Mouse (Mus musculus): Measurements from ENCODE around the gene Ppargc1a.

Gene Ppargc1a

DNA sequence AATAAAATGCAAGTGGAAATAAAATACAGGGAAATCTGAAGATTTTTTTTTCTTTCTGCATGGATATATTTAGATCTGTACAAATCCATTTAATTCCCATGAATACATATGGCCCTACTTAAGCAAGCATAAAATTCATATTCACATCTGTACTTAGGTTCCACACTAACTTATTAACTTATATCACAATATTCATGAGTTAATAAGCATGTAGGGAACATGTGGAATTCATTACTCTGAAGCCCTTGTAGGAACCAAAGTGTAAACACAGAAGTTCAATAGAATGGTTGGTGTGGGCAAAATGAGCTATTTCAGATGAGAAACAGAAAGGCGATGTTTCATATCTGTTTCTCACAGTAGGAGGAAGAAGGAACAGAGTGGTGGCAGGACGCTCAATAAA lies 62.9 kb downstream of the Ppargc1a start:
- DNase-seq (ENCODE audit: low read depth, low spot score): no peak

DNA sequence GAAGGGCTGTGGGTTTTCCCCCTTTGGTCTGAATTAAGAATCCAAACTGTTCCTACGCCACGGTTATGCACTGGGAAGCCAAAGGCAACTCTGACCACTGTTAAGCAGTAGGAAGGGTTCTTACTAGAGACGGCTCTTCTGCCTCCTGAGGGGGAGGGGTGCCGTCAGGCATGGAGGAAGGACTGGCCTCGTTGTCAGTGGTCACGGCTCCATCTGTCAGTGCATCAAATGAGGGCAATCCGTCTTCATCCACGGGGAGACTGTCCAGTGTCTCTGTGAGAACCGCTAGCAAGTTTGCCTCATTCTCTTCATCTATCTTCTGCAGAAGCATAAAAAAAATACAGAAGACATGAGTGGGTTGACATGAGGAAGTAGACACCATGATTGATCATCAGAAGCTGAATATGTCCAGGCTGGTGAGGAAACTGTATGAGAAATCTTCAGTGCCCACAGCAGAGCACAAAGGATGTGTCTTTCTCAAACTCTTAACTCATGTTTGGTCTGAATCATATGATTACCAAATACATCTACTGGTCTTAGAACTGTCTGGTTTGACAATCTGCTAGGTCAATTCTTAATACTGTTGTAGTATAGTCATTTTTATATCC lies 69.5 kb downstream of the Ppargc1a start:
- no peak for DNase-seq (ENCODE audit: low read depth, low spot score)

DNA sequence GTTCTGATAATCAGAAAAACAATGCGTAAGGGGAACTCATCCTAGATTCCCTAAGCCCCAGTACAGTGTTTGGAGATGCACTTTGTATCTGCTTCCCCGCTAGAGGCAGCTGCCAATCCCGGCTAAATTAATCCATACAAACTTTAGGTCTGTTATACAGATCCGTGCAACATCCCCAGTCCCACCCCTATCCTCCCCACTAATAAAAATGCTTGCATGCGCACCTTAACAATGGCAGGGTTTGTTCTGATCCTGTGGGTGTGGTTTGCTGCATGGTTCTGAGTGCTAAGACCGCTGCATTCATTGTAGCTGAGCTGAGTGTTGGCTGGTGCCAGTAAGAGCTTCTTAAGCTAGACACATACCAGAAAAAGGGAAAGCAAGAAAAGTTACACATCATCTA lies 72.1 kb downstream of the Ppargc1a start:
- DNase-seq (ENCODE audit: low read depth, low spot score): no peak

DNA sequence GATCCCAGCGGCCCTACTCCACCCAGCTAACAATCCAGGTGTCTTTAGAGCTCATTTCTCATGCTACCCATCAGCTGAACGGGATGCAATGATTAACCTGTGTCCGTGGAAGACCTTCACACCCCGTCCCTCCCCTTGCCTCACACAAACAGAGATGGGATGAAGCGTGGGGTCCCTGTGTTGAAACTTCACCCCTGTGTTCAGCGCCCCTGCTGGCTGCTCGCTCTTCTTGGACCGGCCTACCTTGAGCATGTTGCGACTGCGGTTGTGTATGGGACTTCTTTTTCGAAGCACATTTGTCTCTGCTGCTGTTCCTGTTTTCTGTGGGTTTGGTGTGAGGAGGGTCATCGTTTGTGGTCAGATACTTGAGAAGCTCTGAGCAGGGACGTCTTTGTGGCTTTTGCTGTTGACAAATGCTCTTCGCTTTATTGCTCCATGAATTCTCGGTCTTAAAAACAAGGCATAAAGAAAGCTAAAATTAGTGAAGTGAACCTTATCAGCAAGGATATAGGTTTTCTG lies 73.1 kb downstream of the Ppargc1a start:
- no peak for DNase-seq (ENCODE audit: low read depth, low spot score)

DNA sequence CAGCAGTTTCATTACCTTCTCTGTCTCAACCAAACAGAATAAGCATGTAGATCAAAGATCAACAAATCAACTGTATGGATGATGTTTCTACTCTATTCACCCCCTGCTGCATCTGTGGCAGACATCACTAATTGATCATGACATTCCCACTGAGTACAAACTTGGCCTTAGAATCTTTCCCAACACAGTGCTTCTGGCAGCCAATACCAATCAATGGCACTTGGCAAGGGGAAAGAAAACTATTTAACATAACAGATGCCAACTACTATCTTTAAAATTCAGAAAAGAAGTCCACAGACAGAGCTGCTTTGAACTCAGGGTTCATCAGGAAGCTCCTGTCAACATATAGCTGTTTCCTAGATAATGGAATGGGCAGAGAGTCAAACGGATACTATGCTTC lies 83.8 kb downstream of the Ppargc1a start:
- DNase-seq (ENCODE audit: low read depth, low spot score): no peak

DNA sequence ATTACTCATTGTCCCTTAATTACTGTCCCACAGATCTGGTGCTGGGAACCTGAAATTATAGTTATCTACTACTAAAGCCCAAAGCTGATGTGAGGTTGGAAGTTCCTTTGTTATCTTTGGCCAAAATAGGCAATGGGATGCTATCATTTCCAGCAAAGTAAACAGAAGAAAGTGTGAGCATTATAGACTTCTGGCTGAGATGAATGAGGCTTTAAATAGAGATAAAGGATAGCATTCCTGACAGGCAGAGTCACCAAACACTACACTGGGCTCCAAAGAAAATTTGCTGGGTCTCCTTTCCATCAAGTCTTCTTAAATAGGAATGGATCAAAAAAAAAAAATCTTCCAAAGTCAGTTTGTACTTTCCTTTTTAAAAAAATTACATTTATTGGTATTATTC lies 87.7 kb downstream of the Ppargc1a start:
- DNase-seq (ENCODE audit: low read depth, low spot score): no peak

DNA sequence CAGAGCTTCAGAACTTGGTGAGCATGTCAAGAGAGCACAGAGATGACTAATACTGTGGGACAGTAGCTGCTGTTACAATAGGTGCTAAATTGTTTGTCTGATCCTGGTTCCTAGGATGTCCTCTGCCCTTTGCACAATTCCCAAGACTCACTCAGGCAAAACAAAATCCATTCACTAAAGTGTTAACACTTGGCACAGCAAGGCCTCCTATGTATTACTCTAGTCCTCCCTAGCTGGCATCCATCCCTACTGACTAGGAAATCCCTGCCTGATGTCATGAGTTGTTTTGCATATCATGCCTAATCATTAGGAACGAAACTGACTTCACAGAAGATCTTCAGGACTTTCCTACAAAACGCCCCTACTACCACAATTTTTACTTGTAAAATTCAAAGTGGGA lies 88.1 kb downstream of the Ppargc1a start:
- DNase-seq (ENCODE audit: low read depth, low spot score): no peak

DNA sequence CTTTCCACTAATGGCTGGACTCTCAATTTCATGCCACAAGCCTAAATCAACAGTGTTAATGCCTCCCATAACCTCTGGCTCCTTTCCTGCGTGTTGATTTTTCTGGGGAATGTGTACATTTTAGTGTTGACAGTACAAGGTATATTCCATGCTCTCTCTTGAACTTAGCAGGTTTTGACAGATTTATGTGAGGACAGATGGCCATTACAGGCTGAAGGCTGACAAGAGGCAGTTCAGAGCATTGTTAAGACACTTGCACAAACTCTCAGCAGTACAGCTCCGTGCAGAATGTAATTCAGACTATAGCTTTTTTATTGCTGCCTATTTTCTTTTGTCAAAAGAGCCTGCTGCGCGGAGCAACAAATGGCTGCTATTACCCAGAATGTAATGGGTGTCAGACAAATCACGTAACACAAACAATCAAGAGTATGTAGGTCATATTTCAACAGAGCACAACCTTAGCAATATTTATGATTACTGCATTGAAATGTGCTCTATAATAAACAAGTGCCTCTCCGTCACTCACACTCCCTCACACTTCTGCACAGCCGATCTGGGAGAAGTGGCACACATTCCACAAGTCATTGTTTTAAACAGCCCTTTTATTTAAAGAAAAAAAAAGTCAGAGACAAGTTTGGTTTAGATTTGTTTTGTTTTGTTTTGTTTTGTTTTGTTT lies 89.1 kb downstream of the Ppargc1a start:
- peak; percentile 63 for DNase-seq (ENCODE audit: low read depth, low spot score)

DNA sequence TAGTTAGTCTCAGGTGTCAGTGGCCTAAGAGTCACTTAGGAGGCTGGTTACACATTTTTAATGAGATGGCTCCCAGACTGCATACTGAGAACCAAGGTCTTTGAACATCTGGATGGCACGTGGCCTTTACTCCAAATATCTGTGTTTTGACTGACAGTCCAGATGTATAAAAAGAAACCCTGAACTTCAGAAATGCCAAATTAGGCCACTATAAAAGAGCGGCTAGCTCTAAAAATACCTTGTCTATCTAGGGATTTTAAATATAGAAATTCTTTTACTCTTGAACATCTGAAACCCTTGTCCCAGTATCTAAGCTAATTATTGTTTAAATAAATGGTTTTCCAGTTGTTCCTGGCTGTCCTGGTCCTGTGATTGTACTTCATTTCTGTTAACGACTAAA lies 90.4 kb downstream of the Ppargc1a start:
- DNase-seq (ENCODE audit: low read depth, low spot score): no peak

DNA sequence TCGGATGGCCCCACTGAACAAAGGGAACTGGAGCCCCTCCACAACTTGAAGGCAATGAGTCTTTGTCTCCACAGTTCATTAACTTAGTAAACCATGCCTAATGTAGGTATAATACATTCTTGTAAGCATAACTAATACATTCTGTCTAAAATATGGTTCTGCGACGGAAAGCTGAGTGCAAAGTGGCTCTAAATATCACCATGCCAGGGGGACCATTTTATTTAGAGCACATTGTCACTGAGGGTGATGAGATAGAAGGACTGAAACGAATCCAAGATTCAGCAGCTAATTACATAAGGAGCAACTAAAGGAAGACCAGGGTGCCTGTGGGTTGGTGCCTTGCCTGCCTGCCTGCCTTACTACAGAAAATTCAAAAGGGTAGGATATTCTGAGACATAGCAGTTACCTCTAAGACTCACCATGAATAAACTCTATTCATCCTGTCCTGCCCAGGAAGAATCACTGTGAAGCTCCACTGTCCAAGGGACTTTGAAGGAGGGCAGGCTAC lies 92.4 kb downstream of the Ppargc1a start:
- no peak for DNase-seq (ENCODE audit: low read depth, low spot score)

DNA sequence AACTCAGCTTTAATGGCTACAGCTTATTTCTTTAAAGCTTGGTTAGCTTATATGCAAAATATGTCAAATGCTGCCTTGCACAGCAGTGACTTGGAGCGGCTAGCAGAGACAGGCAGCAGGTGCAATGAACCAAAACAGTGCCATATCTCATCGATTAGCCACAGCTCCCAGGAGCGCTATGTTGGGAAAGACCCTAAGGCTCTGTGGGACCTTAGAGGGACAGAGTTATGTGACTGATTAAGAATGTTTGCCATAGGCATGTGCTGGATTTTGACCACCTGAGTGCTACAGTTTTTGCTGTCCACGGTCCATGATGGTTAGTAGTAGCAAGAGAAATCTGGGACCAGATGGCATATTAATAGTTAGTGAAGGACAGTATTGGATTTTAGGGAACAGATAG lies 95.9 kb downstream of the Ppargc1a start:
- DNase-seq (ENCODE audit: low read depth, low spot score): no peak

DNA sequence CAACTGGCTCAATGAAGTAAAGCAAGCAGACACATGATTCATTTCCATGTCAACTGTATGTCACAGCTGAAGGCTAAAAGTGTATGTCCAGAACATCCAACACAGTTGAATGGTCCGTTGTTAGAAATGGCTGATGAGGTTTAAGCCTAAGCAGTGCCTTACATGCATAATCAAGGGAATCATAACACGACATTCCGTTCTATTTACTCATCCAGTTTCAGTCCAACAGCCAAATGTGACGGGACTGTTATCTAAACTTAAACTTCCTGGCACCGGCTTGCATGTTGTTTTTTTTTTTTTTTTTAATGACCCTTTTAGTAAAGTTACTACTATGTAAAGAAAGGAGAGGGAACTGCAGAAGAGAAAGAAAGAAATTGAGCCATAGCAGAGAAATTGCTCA lies 101.5 kb downstream of the Ppargc1a start:
- DNase-seq (ENCODE audit: low read depth, low spot score): no peak

DNA sequence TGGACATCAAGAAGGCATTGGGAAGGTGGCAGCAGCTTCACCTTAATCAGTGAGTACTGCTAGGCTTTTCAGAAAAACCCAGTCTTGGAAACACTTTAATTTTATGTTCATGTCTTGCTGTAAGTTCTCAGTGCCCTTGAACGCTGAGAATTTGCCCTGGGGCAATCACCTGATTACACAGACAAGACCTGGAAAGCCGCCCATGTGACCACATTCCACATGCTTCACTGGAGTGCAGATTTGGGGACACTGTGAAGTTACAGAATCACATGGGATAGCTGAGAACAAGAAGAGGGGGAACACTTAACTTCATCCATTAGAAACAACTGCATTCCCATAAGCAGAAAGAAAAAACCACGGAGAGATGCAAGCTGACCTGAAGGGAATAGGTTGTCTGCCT lies 115.5 kb downstream of the Ppargc1a start:
- no peak for DNase-seq (ENCODE audit: low read depth, low spot score)

DNA sequence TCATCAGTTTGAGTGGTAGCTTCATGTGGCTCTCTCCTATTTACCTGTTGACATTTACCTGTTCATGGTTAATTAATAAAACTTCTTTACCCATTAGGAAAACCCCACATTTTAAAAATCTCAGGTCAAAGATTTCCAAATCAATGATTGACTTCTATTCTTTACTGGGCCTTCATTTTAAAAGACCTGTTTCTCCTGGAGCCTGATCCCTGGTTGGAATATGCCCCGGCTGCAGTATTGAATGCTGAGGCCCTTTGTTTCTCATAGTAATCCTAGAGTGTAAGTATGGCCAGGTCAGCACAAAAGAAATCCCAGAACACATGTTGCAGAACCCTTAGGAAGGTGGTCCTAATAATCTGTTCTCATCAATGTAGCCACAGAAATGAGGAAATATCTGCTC lies 119.9 kb downstream of the Ppargc1a start:
- no peak for DNase-seq (ENCODE audit: low read depth, low spot score)

DNA sequence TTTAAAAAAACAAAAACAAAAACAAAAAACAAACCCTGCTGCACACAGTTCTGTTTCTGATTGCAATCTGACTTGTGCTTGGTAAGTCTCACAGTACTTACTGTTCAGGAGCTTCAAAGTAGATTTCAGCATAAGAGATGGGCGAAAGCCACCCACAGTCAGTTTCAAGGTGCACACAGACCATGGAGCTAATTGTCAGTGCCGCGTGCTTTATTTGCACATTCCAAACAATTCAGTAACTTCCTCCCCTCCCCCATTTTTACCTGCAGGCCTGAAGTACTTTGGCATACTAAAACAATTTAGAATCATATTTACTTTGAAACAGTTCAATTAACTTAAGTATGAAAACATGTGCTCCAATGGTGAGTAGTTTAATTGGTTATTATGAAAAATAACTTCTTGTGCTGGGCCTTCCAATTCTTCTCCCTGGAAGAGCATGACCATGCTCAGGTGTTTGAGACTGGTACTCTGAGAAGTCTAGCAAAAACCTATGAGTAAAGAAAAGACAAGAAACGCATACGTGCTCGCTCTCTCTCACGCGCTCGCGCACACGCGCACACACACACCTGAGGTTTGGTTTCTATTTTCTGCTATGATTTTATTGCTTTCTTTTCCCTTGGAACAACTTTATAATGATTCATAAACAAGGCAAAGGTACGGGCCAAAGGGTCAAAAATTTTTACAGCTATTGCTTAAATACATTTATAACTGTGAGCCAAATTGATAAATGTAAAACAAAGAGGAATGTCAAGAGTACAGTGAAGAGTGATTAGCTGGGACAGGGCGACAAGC lies 121.0 kb downstream of the Ppargc1a start:
- DNase-seq (ENCODE audit: low read depth, low spot score): no peak

DNA sequence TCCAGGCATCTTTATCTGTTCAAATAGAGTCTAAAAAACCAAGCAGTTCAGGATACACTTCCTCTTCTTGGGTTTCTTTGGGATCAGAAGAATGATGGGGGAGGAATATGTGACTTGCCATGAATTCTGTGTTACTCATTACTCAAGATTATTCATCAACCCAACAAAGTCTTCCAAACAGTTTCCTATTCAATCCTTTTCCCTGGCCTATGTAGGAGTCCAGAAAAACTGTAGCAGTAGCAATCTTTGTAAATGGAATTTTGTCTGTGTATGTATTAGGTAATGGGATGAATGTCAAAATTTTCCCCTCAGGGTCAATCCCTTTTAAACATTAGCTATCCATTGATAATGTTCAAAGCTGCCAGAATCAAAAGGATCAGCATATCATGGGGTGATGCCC lies 121.8 kb downstream of the Ppargc1a start:
- DNase-seq (ENCODE audit: low read depth, low spot score): no peak

DNA sequence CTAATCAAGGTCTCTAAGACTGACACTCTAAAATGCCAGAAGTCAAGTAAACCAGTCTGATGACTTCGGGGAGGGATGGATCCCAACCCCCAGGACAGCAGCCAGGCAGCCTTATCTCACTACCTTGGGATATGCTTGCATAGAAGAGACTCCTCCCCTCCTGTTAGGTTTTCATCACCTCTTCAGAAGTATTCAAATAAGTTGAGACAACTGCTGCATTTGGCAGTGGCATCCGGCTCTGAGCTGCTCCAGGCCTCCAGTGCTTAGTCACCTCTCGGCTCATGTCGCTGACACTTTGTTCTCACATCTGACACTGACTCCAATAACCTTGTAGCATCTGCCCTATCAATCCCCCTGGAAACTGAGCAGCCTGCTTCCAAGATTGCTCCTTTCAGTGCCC lies 127.8 kb downstream of the Ppargc1a start:
- no peak for DNase-seq (ENCODE audit: low read depth, low spot score)

DNA sequence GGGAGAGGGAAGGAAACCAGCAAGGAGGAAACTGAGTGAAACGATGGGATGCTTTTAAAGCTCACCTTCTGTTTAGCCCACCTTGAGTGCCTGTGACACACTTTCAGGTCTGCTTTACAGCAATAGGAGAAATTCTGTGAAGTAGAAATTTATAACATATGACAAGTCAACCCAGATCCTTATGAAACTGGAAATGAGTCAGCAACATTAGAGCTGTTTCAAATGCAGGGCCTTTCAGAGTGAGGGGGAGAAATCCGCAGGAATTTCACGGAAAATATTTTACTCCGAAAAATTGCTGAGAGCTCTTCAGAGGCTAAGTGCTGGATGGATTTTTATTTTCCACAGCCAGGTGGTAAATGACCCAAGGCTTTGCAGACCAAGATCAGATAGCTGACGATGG lies 133.6 kb downstream of the Ppargc1a start:
- no peak for DNase-seq (ENCODE audit: low read depth, low spot score)

DNA sequence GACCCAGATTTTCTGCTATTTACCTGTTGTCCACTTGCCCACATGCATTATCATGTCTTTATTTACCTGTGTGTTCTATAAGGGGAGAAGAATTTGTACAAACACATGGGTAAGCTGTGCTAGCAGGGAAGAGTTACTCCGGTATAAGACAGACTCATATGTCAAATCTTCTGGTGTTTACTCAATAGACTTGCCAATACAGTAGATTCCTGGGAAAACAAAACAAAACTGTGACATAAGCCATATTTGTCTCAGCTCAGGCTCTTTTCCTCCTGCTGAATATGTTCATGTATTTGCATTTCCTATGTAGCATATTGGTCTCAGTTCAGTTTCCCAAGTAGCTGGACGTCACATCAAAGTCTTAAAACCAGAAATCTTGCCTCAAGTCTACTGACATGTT lies 135.0 kb downstream of the Ppargc1a start:
- no peak for DNase-seq (ENCODE audit: low read depth, low spot score)

DNA sequence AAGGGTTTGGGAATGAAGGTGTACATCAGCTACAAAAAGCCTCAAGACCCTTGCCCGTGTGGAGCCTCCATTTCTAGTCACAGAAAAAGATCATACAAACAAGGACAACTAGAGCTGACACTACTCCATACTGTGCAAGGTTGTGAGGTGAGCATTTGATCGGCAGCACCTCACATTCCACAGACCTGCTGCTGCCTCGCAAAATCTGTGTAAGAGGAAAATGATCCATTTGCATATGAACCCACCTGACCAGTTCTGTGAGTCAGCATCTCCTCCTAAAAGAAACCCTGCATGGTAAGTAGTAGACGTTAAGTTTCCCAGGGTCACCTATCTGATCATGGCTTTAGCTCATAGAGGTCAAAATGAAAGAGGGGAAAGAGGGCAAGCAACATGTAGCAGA lies 135.5 kb downstream of the Ppargc1a start:
- DNase-seq (ENCODE audit: low read depth, low spot score): no peak

DNA sequence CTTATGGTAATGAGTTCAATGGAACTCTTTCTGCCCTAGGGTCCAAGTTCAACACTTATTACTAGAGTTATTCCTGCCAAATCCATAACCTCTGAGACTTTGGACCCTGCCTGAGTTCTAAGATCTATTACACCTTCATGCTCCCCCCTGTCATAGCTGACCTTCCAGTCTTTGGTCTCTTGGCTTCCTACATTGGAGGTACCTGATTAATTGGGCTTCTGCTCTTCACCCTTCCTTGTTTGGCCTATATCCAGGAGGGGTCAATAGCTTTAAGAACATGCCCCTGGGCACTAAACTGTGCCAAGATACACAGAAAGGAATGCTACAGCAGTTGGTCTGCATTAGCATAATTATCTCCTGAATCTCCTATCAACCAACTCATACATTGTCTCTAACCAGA lies 141.1 kb downstream of the Ppargc1a start:
- no peak for DNase-seq (ENCODE audit: low read depth, low spot score)

DNA sequence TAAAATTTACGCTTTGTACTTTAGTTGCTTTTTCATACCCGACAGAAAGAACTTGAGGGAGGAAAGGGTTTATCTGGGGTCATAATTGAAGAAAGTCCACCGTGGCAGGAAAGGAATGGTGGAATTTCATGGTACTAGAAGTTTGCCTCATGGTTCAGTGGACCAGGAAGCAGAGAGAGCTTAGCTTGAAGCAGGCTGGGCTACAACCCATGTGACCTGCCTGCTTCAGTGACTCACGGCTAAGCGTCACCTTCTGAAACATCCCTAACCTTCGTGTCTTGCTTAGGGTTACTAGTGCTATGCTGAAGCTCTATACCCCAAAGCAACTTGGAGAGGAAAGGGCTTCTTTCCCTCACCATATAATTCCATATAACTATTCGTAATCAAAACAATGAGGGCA lies 151.1 kb downstream of the Ppargc1a start:
- no peak for DNase-seq (ENCODE audit: low read depth, low spot score)

DNA sequence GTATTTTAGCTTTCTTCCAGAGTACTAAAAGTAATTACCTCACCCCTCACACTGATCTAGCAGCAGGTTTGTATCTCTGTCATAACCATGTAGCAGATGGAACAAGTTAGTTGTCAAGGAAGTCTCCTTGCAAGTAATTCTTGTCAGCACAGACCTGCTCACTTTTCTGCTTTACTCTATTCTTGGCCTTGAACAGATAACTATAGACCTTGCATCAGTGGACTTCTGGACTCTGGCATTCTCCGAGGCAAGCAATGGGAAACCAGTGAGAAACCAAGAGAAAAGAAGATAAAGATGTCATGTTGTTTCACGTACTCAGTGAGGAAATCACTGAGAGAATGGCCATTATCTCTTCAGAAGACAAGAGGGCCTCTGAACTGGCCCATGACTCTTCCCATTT lies 152.1 kb downstream of the Ppargc1a start:
- no peak for DNase-seq (ENCODE audit: low read depth, low spot score)

Measured in embryo, embryonic 11.5 days (tissue).